Mouse (Mus musculus) layer of hippocampus, postnatal 36 days (tissue): Measurements from ENCODE around the gene Olfr427. TPM values are rescaled to one million over a fixed set of nuclear protein-coding genes. Genes with fewer than 3 reads are reported as not detected.
"Not testable (repeated sequence)": the region's sequence is repeated elsewhere in the genome, so short reads cannot be mapped to it uniquely, and the experiment has no call there.

Source experiments
- DNase-seq, 2 experiments: peaks; one replicate each; pipeline ENCODE4 v3.0.0; 2022
- total RNA-seq, 2 experiments: library from RNA; stranded (reverse); gene quantifications; 2 replicates each; pipeline ENCODE4 v1.2.3; 2021

The Olfr427 gene
- total RNA-seq: not detected

DNA sequence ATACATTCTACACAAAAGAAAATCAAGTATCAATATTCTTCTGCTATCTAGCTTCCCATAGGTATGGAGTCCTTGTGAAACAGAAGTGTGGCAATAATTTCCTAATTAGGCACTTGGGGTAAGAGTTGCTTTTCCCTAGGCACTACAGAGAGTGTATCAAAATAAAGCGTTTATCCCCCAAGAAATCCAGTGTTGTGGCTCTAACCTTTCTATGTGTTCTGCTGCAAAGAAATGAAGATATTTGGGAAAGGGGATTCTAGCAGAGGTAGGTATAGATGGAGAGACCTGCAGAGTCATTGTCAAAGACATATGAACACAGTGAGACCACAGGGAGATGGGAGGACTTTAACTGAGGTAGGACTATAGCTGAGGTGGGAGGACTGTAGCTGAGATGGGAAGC is at the start of gene Olfr427:
Olfr427 (plus strand) TSS at position 301 of the 400 bp plus-strand sequence.
- no peak for DNase-seq

DNA sequence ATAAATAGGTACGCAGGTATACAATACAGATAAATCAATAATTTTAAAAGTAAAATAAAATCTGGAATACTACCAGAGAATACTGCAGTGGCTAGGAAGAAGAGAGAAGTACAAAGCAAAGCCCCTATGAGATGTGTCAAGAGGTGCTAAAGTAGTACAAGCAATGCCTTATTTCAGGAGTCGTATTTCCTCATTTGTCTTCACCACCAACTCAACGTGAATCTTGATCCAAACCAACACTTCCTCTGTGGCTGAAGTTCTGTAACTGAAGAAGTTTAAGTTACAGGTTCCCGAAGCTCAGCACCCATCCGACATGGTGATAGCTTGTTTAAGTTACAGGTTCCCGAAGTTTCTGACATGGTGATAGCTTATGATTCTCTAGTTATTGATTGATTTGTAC is 48.5 kb upstream of the Olfr427 start:
- DNase-seq: not testable (repeated sequence)

DNA sequence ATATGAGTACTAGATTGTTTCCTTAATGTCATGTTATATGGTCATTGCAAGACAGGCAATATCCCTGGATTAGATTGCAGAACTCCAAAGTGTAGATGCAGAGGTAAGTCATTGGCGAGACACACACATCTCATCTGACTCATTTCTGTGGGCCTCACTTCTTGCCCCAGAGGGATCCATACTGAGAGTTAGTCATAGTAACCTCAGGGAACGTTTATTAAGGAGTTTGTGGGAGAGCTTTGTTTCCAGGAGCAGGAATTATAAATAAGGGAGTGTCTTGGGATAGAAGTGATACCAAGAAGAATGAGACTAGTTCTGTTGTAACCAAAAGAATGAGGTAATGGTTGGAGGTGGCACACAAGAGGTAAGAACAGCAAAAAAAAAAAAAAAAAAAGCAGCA is 47.8 kb upstream of the Olfr427 start, which contains the start of gene Olfr432:
Olfr432 (plus strand) TSS at position 313 of the 400 bp plus-strand sequence.
- no peak for DNase-seq

DNA sequence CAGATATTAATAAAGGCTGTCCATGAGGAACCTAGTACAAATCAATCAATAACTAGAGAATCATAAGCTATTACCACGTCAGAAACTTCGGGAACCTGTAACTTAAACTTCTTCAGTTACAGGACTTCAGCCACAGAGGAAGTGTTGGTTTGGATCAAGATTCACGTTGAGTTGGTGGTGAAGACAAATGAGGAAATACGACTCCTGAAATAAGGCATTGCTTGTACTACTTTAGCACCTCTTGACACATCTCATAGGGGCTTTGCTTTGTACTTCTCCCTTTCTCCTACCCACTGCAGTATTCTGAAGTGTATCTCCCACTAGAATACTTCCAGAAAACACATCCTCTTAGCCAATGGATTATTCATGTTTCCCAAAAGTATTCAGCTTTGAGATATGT is 47.3 kb upstream of the Olfr427 start:
- not testable (repeated sequence) for DNase-seq

DNA sequence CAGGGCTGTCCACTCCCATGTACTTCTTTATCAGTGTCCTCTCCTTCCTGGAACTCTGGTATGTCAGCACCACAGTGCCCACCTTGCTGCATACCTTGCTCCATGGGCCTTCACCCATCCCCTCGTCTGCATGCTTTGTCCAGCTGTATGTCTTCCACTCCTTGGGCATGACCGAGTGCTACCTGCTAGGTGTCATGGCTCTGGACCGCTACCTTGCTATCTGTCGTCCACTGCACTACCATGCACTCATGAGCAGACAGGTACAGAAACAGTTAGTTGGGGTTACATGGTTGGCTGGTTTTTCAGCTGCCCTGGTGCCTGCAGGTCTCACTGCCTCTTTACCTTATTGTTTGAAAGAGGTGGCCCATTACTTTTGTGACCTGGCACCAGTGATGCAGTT is 46.2 kb upstream of the Olfr427 start:
- no peak for DNase-seq

DNA sequence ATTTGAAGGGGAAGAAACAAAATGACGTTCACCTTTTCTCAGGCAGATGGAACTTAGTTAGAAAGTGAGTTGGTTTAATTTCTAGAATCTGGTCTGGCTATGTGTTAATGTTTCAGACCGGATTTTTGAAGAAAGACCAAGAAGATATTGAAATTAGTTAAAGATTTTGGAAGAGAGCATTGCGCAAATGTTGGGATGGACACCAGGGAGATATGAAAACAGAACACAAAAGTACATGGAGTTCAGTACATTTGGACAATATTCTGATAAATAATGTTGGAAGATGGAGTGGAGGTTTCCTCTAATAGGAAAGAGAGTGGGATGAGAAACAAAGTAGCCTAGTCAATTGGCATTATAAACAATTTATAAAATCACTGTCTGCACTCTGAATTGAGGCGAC is 45.2 kb upstream of the Olfr427 start:
- no peak for DNase-seq

DNA sequence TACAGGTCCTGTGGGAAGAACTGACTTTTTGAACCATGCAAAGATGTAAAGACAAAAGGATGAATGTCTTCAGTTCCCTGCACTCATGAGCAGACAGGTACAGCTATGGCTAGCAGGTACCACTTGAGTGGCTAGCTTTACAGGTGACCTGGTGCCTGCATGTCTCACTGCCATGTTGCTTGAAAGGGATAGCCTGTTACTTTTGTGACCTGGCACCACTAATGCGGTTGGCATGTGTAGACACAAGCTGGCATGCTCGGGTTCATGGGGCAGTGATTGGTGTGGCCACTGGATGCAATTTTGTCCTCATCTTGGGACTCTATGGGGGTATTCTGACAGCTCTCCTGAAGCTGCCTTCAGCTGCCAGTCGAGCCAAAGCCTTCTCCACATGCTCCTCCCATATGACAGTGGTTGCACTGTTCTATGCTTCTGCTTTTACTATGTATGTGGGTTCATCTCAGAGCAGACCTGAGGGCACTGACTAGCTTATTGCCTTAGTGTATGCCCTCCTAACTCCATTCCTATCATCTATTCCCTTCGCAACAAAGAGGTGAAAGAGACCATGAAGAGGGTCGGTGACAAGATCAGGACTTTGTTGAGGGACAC is 44.7 kb upstream of the Olfr427 start:
- no peak for DNase-seq

DNA sequence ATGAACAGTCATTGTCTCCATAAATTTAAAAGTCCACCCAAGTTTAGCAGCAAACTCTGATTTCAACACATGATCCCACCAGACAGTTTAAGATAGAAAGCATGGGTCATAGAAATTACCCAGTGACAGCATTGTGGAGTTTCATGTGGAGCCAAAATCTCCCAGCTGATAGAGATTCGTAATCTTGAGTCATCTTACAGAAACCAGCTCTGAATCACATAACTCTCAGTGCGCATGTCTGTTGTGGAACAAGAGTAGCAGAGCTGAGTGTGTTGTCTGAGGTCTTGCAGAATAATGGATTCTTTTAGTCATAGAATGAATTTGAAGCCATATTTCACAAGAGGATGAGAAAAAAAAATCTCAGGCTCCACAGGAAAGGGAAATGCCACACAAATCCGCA is 43.7 kb upstream of the Olfr427 start:
- DNase-seq: no peak

DNA sequence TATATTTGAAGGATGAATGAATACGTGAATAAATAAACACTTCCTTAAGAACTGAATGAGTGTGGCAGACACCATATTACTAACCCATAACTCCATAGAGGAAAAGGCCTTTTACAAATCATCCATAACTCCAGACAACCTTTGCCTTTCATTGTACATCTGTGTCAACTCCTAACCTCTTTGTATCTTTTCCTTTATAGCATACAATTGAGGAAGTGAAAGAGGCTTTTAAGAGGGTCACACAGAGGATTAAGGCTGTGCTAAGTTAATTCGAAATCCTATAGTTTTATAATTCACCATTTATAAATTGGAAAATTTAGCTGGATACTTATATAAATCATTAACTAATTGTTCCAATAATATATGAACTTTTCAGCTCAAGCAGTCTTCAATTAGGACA is 41.4 kb upstream of the Olfr427 start:
- DNase-seq: no peak

DNA sequence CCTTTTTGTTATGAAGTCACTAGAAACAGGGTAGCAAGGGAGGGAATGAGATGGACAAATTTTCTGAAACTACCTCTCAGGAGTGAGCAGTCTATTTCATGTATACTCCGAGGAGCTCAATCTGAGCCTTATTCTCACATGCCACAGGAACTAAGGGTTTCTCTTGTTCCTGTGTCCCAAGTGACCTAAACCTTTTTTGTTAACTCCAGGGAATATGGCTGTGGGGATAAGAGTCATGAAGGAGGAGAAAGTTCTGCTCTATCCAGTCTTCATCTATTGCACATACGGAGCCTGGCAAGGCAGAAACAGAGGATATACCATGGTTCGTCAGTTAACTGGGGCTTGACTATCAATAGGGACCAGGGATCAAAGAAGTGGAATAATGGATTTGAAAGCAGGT is 30.4 kb upstream of the Olfr427 start, which contains the start of gene Olfr430:
Olfr430 (plus strand) TSS at position 301 of the 400 bp plus-strand sequence.
- no peak for DNase-seq

DNA sequence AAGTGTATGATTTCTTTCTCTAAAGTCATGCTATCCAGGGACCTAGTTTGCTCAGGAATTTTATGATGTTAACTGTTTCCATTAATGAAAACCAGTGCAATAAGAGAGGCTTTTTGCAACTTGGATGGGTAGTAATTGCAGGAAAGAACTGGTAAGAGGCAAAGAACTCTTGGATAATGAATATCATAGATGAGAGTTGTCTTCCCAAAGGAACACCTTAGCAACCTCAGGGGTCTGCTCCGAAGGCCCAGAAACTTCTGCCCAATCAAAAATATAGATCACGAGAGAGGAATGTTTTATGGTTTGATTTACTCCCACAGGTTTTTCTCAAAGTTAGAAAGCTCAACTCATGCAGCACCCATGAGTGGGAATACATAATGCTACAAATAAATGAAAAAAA is 12.7 kb upstream of the Olfr427 start, which contains the start of gene Olfr429:
Olfr429 (plus strand) TSS at position 301 of the 400 bp plus-strand sequence.
- DNase-seq: no peak

DNA sequence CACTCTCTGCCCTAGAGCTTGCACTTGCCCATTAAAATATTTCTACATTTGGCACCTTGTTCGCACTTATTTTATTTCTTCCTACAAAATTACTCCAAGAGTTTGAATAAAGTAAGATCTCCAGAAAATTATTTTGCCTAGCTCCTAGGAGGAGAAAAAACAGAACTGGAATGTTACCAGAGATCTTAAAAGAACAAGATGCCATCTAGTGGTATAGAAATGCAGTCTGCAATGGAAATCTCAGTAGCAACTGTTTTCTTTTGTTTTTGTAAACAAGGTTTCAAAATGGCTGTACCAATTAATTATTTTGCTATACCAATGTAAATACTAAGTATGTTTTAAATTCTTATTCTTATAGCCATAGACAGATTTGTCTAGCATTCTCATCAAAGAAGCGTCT is 7.0 kb downstream of the Olfr427 start:
- no peak for DNase-seq

DNA sequence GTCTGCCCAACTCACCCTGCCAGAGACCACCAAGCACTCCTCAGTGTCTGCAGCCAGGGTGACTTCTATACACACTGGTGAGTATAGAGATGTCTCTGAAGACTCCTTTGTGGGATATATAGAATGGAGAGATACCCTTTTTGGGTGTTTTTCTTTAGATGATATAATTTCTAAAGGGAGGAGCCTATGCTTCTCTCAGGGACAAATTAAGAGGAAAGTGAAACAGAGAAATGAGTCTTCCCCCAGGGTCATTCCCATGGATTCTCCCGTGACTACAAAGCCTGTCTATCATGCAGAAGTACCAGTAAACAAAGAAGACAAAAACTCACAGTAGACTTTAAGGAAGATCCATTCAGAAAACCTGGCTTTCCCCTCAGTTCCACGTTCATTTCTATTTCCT is 24.4 kb downstream of the Olfr427 start, which contains the start of gene Olfr231:
Olfr231 (minus strand) TSS at position 101 of the 400 bp plus-strand sequence.
- DNase-seq: no peak

DNA sequence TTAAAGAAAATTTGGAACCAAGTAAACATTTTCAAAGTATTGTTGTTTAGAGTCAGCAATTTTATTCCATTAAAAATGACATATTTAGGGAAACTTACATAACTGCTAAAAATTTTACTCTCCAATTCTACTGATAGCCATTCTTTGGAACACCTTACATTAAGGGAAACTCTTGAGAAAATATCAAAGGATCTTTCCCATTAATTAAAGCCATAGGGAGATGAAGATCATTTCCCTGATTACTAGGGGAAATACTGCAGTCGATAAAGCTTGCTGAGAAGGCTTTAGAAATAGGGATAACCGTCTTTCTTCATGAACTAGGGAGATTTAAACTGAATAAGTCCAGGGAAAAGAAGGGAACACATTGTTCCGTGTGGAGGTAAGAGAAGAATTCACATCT is 34.5 kb downstream of the Olfr427 start, which contains the start of gene Olfr424:
Olfr424 (plus strand) TSS at position 301 of the 400 bp plus-strand sequence.
- no peak for DNase-seq

DNA sequence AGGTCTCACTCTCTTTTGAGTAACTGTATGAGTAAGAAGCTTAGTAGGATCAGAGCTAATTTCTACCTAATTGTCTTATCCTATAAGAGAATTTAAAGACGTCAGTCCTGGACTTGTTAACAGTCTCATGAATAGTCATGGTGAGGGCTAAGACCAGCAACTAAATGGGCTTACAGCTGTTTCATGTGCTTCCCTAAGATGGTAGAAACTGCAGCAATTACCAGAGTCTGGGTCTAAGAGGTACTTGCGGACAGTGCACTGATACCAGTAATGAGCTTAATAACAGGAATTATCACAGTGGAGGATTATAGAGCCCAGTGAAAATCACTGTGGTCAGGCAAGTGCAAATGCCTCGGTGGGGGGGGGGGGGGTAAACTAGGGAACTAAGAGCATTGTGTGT is 35.3 kb downstream of the Olfr427 start:
- no peak for DNase-seq

DNA sequence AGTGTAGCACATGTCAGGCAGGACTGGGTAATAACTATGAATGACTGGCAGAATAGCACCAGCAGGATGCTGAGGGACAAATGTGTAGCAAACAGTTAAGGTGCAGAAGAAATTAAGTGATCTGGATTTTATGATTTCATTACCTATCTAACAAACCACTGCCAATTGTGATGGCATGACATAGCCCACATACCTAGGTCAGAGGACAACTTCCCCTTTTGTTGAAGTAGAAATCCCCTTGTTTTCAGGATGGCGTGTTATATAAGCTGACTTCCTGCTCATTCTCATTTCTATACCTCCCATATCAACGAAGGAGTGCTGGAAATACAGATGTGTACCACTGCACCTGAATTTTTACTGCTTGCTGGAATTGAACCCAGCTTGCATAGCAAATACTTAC is 44.7 kb downstream of the Olfr427 start:
- no peak for DNase-seq

DNA sequence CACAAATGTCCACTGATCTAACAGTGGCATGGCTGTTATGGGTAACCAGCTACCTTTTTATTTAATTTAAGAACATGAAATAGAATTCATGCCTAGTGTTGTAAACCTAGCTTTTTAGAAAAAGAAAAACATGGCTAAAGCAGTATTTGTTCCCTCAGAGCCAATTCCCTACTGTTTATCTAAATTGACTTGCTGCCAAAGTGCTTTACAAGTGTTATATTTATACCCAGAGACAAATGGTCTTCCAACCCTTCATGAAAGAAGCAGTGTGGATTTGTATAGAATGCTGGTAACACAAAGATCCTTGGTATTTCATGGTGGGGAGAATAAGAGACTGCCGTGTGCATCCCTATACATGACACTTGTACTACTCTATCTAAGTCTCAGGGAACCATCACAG is 50.0 kb downstream of the Olfr427 start:
- no peak for DNase-seq

DNA sequence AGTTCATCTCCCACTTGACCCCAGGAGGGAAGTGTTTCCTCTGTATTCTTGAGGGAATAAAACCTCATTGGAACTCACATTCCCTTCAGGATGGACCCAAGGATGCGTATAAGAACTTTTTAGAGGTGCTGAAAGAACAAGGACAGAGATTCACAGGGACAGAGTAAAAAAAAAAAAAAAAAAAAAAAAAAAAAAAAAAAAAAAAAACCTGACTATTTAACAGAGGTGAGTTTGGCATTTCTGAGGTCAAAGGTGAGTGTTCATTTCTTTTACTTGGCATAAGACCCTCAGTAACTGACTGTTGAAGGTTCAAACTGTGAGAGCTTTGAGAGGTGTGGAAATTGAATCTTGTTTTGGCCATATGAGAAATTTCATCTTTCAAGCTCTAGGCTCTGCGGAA is 52.6 kb downstream of the Olfr427 start:
- DNase-seq: no peak

Other genes with a start within 250 kb of the Olfr427 start
- not detected for gene Ifi211, start 183.8 kb upstream of the Olfr427 start, total RNA-seq
- gene Mndal, start 154.4 kb upstream of the Olfr427 start, total RNA-seq: 10 to 100 TPM in 1 of 2 experiments, 1 to 10 TPM in 1; 8.6 to 13.0 TPM
- 1 to 10 TPM; 5.2 to 5.6 TPM for gene Ifi203, start 154.2 kb upstream of the Olfr427 start, total RNA-seq
- gene Ifi202b, start 114.1 kb upstream of the Olfr427 start, total RNA-seq: not detected
- gene Ifi205, start 65.1 kb upstream of the Olfr427 start, total RNA-seq: not detected
- not detected for gene Olfr433, start 56.2 kb upstream of the Olfr427 start, total RNA-seq
- not detected for gene Olfr432, start 47.7 kb upstream of the Olfr427 start, total RNA-seq
- not detected for gene Olfr430, start 30.3 kb upstream of the Olfr427 start, total RNA-seq
- not detected for gene Olfr429, start 12.6 kb upstream of the Olfr427 start, total RNA-seq
- not detected for gene Olfr231, start 24.3 kb downstream of the Olfr427 start, total RNA-seq
- gene Olfr424, start 34.6 kb downstream of the Olfr427 start, total RNA-seq: not detected
- gene Olfr420, start 58.7 kb downstream of the Olfr427 start, total RNA-seq: not detected
- gene Spta1, start 75.9 kb downstream of the Olfr427 start, total RNA-seq: under 1 TPM; 0.05 to 0.07 TPM
- not detected for gene Olfr419, start 155.2 kb downstream of the Olfr427 start, total RNA-seq
- not detected for gene Mptx1, start 233.6 kb downstream of the Olfr427 start, total RNA-seq